Mouse (Mus musculus) hindbrain, embryonic 10.5 days (tissue): ENCODE results near the gene Prx. TPM values are rescaled to one million over a fixed set of nuclear protein-coding genes. Genes with fewer than 3 reads are reported as not detected.
A peak's percentile ranks its signal among the peaks of the same experiment; 100 is the strongest.

ENCODE experiments used
- DNase-seq: peaks from one replicate; pipeline ENCODE4 v3.0.0-alpha.2; 2017; ENCODE audit warnings: low spot score
- H3K27ac ChIP-seq: fragments of 300-500 bp; sonication (generic); 2 replicates; pipeline ENCODE4 v1.5.1; 2016; ENCODE audit warnings: mild to moderate bottlenecking, moderate library complexity
- H3K27me3 ChIP-seq: fragments of 300-500 bp; sonication (generic); 2 replicates; pipeline ENCODE4 v1.6.1; 2016; ENCODE audit warnings: mild to moderate bottlenecking; ENCODE audit not compliant: poor library complexity, insufficient read depth, severe bottlenecking
- H3K36me3 ChIP-seq: fragments of 300-500 bp; sonication (generic); 2 replicates; pipeline ENCODE4 v1.6.1; 2016; ENCODE audit warnings: mild to moderate bottlenecking, moderate library complexity
- H3K4me1 ChIP-seq: fragments of 300-500 bp; sonication (generic); replicated peaks from 2 replicates; pipeline ENCODE4 v1.6.1; 2016; ENCODE audit warnings: mild to moderate bottlenecking
- H3K4me3 ChIP-seq: fragments of 300-500 bp; sonication (generic); 2 replicates; pipeline ENCODE4 v1.5.1; 2016; ENCODE audit warnings: mild to moderate bottlenecking, moderate library complexity
- H3K9me3 ChIP-seq: fragments of 300-500 bp; sonication (generic); 2 replicates; pipeline ENCODE4 v1.6.1; 2016; ENCODE audit warnings: mild to moderate bottlenecking, moderate library complexity
- WGBS: fragments of 180-500 bp; shearing (Covaris S2); methylation state at CpG from one replicate; pipeline ENCODE4 v1.1.7; 2016; 5-methylcytosine and 5-hydroxymethylcytosine counted together
- polyA plus RNA-seq: library from polyadenylated mRNA; unstranded; fragments of >200 nt; fragmentation: Nextera tagmentation; extraction: Ambion mirVana; gene quantifications from 2 replicates; pipeline ENCODE4 v1.2.1, GENCODE M21; 2016

Gene Prx
- 2.5 and 3.4 TPM in 2 replicates for polyA plus RNA-seq

DNA sequence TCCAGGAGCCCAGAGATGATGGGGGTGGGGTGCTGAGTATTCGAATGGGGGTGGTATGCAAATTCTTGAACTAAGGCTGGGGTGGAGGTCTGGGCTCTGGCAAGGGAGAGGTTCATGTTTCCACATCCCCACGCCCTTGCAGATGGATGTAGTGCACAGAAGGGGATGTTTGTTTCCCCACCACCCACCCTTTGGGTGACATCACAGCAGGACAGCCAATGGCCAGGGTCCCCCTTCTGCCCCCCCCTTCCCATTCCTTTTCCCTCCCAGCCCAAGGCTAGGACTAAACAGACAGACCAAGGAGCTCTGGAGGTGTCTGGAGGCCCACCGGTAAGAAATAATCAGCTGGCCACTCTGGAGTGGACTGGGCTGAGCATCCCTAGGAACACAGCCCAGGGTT is at the start of gene Prx:
Prx (plus strand) TSS at position 289 of the 400 bp plus-strand sequence.
- H3K9me3 ChIP-seq: no peaks in the 10 kb centered on the region
- 53% methylated on average over 3 of the region's 3 CpGs for WGBS
- no peak for DNase-seq

DNA sequence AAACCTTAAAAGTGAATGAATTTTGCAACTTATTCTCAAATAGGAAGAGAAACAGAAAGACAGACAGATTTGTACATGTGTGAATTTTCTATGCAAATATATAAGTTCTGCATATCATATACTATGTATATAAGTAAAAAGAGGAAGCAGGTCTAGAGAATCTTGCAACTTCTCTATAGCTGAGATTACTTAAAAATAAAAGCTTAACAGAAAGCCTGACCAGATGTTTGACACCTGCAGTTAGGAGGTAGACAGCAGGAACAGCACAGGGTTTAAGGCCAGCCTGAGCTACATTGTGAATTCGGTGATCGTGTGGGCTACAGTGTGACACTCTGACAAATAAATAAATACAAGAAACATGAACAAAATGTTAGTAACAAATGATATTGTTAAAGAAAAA is 47.8 kb upstream of the Prx start:
- peaks cover 20% of the 10 kb centered on the region for H3K4me1 ChIP-seq
- H3K27me3 ChIP-seq: peaks cover 22% of the 10 kb centered on the region
- H3K4me3 ChIP-seq: no peak overlapping the region
- H3K27ac ChIP-seq: no peak overlapping the region
- no peak for DNase-seq
- 95% methylated on average over 2 of the region's 2 CpGs for WGBS
- H3K36me3 ChIP-seq: no peaks in the 10 kb centered on the region
- no peaks in the 10 kb centered on the region for H3K9me3 ChIP-seq

More for the DNA sequence above, at the start of gene Prx:
- H3K4me3 ChIP-seq: no peak within 1 kb of the TSS
- H3K4me1 ChIP-seq: peaks cover 13% of the 10 kb centered on the region
- no peaks in the 10 kb centered on the region for H3K36me3 ChIP-seq
- H3K27me3 ChIP-seq: no peaks in the 10 kb centered on the region
- no peak within 1 kb of the TSS for H3K27ac ChIP-seq

DNA sequence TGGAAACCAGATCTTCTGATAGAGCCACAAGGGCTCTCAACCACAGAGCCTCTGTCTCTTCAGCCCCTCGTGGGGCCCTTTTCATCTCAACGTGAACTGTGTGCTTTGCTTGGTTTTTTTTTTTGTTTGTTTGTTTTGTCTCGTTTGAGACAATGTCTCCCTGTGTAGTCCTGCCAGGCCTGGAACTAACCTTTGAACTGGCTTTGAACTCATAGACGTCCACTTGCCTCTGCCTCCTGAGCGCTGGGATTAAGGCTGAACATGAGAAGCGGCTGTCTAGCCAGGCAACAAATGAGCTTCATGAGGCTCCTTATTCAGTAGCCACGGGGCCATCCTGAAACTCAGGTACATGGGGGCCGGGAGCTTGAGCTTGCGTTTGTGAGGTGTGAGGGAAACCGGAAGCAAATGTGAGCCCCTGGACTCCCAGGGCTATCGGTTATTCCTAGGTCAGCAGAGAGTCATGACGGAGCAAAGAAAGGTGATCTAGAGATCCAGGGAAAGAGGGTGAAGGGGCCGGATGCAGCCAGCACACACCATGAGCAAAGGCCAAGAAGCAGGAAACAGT is 46.8 kb upstream of the Prx start:
- Histone ChIP-seq H3K27me3 (peaks cover 13% of the 10 kb centered on the region), H3K4me1 (peaks cover 11% of the 10 kb centered on the region), H3K4me3 (no peak overlapping the region), H3K27ac (no peak overlapping the region), H3K36me3 (no peaks in the 10 kb centered on the region), H3K9me3 (no peaks in the 10 kb centered on the region)
- 55% methylated on average over 13 of the region's 13 CpGs for WGBS
- no peak for DNase-seq

DNA sequence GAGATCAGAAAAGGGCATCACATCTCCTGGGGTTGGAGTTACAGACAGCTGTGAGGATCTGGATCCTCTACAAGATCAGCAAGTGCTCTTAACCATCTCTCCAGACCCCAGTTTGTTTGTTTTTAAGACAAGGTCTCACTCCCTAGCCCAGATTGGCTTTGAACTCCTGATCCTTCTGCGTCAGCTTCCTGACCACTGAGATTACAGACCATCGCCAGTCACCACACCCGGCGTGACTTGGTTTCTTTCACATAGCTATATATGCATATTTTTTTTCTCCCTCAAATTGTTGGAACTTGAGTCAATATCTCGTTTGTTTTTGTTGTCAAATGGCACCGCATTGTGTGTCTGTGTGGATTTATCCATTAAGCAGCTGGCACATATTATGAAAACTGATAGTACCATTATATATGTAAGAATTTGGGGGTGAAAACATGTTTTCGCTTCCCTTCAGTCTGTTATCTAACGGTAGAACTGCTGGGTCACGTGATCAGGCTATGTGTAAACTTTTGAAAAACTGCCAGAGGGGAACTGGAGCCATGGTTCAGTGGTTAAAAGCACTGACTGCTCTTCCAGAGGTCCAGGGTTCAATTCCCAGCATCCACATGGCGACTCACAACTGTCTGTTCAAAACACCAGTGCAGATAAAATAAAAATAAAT is 44.5 kb upstream of the Prx start:
- no peak for DNase-seq
- WGBS: 81% methylated on average over 10 of the region's 10 CpGs

DNA sequence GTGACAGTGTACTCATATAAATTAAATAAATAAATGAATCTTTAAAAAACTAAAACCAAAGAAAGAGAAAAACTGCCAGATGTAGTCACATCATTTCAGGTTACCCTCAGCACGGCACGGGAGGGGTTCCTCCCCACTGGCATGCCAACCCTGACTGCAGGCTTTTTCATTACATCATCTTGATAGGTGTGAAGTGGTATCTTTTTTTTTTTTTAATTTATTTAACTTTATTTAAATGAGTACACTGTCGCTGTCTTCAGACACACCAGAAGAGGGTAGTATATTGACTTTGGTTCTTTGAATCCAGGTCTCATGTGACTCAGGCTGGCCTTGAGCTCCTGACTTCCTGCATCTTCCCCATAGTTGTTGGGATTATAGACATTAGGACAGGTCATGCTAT is 43.9 kb upstream of the Prx start:
- no peak overlapping the region for H3K4me3 ChIP-seq
- DNase-seq: no peak
- no peaks in the 10 kb centered on the region for H3K4me1 ChIP-seq
- 84% methylated on average over 3 of the region's 3 CpGs for WGBS
- H3K27ac ChIP-seq: no peak overlapping the region
- H3K27me3 ChIP-seq: no peaks in the 10 kb centered on the region
- no peaks in the 10 kb centered on the region for H3K36me3 ChIP-seq
- 0 out of 2 replicates have a peak, but pooled peaks cover 3% of the 10 kb centered on the region for H3K9me3 ChIP-seq

More for the DNA sequence above, 44.5 kb upstream of the Prx start:
- H3K9me3 ChIP-seq: 0 out of 2 replicates have a peak, but pooled peaks cover 3% of the 10 kb centered on the region
- H3K4me1 ChIP-seq: no peaks in the 10 kb centered on the region
- no peaks in the 10 kb centered on the region for H3K36me3 ChIP-seq
- H3K4me3 ChIP-seq: no peak overlapping the region
- H3K27ac ChIP-seq: no peak overlapping the region
- H3K27me3 ChIP-seq: no peaks in the 10 kb centered on the region

DNA sequence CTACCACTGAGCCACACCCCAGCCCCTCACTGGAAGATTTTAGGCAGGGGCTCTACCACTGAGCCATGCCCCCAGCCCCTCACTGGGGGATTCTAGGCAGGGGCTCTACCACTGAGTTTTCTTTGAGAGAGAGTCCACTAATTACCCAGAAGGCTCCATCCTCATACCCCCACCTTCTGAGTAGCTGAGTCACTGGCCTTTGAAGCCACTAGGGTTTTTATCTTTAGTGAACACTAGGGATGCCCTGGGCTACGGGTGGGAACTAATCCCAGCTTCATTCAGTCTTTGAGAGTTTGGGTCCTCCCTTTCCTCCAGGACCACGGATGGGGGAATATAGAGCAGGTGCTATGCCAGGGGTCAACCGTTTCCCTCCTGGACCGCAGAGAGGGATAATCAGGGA is 40.5 kb upstream of the Prx start:
- no peak for DNase-seq
- Histone ChIP-seq H3K27ac (no peak overlapping the region), H3K36me3 (no peaks in the 10 kb centered on the region), H3K27me3 (no peaks in the 10 kb centered on the region), H3K4me3 (no peak overlapping the region), H3K9me3 (0 out of 2 replicates have a peak, but pooled peaks cover 3% of the 10 kb centered on the region), H3K4me1 (no peaks in the 10 kb centered on the region)
- WGBS: 84% methylated on average over 4 of the region's 4 CpGs

DNA sequence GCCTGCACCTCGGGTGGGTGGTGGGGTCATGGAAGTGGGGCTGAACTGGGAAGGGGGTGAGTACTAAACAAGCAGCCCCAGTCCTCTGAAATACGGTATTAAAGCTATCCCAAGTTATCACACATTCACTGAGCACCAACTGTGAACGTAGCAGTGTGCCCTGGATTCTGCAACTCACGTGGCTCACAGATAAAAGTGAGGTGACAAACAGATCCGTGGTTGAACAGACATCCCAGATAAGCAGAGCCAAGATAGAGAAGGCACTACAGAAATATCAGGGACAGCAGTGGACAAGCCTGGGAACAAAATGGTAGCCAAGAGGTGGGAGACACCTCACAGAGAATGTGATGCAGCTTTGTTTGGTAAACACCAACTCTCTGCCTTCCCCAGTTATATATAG is 39.5 kb upstream of the Prx start:
- H3K27me3 ChIP-seq: no peaks in the 10 kb centered on the region
- 87% methylated on average over 5 of the region's 5 CpGs for WGBS
- H3K4me1 ChIP-seq: no peaks in the 10 kb centered on the region
- H3K4me3 ChIP-seq: no peak overlapping the region
- H3K27ac ChIP-seq: no peak overlapping the region
- H3K36me3 ChIP-seq: no peaks in the 10 kb centered on the region
- no peak for DNase-seq
- 0 out of 2 replicates have a peak, but pooled peaks cover 3% of the 10 kb centered on the region for H3K9me3 ChIP-seq

DNA sequence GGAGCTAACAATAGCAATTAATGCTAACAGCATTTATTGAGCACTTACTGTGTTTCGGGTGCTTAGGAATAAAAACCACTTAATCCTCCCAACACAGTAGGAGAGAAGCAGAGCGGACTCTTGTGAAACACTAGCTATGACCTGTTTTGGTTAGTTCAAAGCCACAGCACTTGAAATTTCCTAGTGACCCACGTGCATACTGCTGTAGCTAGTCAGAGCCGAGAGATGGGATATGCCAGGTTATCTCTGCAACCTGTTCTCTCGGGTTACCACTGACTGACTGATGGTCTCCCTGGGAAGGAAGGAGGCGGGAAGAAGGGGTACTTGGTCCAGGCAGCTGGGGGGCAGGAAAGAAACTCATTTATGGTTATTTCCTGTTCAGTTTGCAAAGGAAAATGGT is 38.6 kb upstream of the Prx start:
- Histone ChIP-seq H3K4me1 (no peaks in the 10 kb centered on the region), H3K27me3 (no peaks in the 10 kb centered on the region), H3K36me3 (no peaks in the 10 kb centered on the region), H3K4me3 (no peak overlapping the region), H3K27ac (no peak overlapping the region), H3K9me3 (0 out of 2 replicates have a peak, but pooled peaks cover 3% of the 10 kb centered on the region)
- DNase-seq: no peak
- 84% methylated on average over 6 of the region's 6 CpGs for WGBS

DNA sequence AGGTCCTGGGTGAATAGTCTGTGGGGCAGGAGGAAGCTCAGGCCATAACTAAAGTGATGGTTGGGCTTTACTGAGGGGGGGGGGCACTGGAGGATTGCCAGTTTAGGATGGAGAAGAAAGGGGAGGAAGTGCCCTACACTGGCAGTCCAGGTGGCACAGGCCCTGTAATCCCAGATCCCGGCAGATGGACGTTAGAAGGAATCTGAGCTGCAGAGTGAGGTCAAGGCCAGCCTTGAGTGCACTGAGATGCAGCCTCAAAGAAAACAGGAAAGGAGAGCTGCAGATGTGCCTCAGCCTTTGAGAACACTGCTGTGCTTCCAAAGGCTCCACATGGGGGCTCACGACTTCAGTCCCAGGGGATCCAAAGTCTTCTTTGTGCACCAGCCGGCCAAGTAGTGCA is 31.5 kb upstream of the Prx start:
- H3K4me3 ChIP-seq: no peak overlapping the region

DNA sequence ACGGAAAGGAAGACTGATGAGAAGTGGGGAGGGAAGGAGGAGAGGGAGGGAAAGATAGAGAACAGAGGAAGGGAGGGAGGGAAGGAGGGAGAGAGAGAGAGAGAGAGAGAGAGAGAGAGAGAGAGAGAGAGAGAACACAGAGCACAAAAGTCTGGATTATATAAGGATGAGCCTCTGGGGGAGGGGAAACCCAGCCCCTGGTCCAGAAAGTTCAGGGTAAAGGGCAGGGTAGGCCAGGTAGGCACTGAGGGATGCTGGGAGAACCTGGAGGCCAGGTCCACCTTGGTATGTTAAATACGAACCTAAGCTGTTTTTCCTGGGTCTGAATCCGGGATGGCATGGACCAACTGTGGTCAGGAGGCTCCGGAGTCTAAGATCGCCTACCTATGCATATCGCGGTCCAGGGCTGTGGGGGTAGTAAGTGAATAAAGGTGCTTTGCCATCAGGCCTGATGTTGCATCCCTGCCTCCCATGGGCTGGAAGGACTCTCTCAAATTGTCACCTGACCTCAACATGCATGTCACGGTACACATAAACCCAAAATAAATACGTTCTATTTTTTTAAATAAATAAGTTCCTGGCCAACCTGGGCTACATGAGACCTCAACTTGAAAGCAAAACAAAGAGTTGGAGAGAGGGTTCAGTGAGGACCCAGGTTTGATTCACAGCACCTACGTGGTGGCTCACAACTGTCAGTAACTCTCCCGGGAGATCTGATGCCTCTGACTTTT is 27.6 kb upstream of the Prx start:
- no peak for DNase-seq
- WGBS: 90% methylated on average over 11 of the region's 11 CpGs
- Histone ChIP-seq H3K36me3 (peaks cover 6% of the 10 kb centered on the region), H3K27ac (no peak overlapping the region), H3K9me3 (no peaks in the 10 kb centered on the region), H3K4me3 (no peak overlapping the region), H3K4me1 (peaks cover 18% of the 10 kb centered on the region), H3K27me3 (no peaks in the 10 kb centered on the region)

More for the DNA sequence above, 31.5 kb upstream of the Prx start:
- H3K9me3 ChIP-seq: no peaks in the 10 kb centered on the region
- H3K27me3 ChIP-seq: no peaks in the 10 kb centered on the region
- H3K4me1 ChIP-seq: peaks cover 9% of the 10 kb centered on the region
- H3K27ac ChIP-seq: no peak overlapping the region
- H3K36me3 ChIP-seq: no peaks in the 10 kb centered on the region
- DNase-seq: peak; percentile 13
- WGBS: 46% methylated on average over 4 of the region's 4 CpGs

DNA sequence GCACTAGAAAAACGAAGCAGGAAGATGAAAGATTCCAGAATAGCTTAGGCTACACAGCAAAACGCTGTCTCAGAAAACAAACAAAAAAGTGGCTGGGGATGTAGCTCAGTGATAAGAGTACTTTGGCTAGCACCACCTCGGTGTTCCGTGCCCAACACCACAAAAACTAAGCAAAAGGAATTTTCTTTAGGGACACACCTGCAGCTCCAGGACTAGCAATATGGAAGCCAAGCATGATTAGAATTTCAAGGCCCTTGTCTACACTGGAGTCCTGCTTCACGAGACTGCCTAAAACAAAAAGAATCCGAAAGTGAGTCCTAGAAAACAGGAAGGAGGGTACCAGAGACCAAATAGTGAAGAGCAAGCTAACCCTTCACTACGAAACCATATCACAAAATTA is 26.5 kb upstream of the Prx start:
- no peak for DNase-seq
- peaks cover 15% of the 10 kb centered on the region for H3K4me1 ChIP-seq
- H3K27ac ChIP-seq: peak overlapping the region; percentile 91
- no peaks in the 10 kb centered on the region for H3K27me3 ChIP-seq
- no peaks in the 10 kb centered on the region for H3K9me3 ChIP-seq
- 49% methylated on average over 7 of the region's 7 CpGs for WGBS
- peaks cover 17% of the 10 kb centered on the region for H3K36me3 ChIP-seq
- H3K4me3 ChIP-seq: peak overlapping the region; percentile 80

DNA sequence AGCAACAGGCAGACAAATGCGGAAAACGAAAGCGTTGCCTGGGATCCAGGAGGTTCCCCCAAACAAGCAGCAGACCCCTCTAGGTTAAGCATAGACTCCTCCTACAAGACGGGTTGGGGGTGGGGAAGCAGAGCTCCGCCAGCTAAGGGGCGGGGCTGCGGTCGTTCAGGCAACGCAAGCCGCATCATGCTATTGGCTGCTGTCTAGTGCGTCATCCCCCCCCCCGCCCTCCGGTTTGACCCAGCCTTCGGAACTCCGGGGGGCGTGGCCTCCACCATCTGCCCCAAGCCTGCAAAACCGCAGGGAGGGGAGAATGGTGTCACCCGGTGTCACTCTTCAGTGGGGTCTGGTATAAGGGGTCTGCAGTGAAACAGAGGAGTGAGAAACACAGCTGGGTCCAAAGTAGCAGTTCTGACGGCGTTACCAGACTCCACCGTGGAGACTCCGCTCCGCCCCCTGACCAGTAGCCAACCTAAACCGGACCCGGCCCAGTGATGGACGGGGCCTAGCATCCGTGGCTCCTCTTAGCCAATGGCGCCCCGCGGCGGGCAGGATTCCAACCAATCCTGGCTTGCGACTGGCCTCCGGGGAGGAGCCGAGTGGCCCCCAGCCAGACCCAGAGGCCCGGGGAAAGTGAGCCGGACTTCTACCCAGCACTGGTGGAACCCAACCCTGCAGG is 25.8 kb upstream of the Prx start, which contains the start of gene Sertad3:
Sertad3 (plus strand) TSS at position 613 of the 679 bp plus-strand sequence.
- Histone ChIP-seq H3K4me1 (peaks cover 13% of the 10 kb centered on the region), H3K9me3 (no peaks in the 10 kb centered on the region), H3K36me3 (peaks cover 22% of the 10 kb centered on the region), H3K4me3 (peak within 1 kb of the TSS; percentile 80), H3K27me3 (no peaks in the 10 kb centered on the region), H3K27ac (peak within 1 kb of the TSS; percentile 91)
- DNase-seq: peak; percentile 99
- under 1% methylated on average over 36 of the region's 36 CpGs for WGBS
